Mouse (Mus musculus): Measurements from ENCODE around the gene Usp53. TPM values are rescaled to one million over a fixed set of nuclear protein-coding genes. Genes with fewer than 3 reads are reported as not detected.

Usp53 gene
- polyA plus RNA-seq, 1 experiment from 2014 or later: 7.0 TPM

- no peaks in the 10 kb centered on the region for H3K36me3 ChIP-seq
- H3K4me2 ChIP-seq: no peak overlapping the region
- H3K9ac ChIP-seq: no peak overlapping the region
- ATAC-seq (ENCODE audit: low read depth): no peak
- H3K4me3 ChIP-seq: no peak overlapping the region
- H3K4me1 ChIP-seq (replicated peaks): peaks cover 13% of the 10 kb centered on the region; the same call in 1 of the 2 replicates
- WGBS: 76% methylated on average over 1 of the region's 1 CpGs
- H3K27ac ChIP-seq (replicated peaks): no peak overlapping the region
- no peaks in the 10 kb centered on the region for H3K27me3 ChIP-seq
- no peaks in the 10 kb centered on the region for H3K9me3 ChIP-seq
Observed at GRCm38 (mm10) chr3:122986386-122986785, 2.1 kb upstream of the Usp53 start.

DNA sequence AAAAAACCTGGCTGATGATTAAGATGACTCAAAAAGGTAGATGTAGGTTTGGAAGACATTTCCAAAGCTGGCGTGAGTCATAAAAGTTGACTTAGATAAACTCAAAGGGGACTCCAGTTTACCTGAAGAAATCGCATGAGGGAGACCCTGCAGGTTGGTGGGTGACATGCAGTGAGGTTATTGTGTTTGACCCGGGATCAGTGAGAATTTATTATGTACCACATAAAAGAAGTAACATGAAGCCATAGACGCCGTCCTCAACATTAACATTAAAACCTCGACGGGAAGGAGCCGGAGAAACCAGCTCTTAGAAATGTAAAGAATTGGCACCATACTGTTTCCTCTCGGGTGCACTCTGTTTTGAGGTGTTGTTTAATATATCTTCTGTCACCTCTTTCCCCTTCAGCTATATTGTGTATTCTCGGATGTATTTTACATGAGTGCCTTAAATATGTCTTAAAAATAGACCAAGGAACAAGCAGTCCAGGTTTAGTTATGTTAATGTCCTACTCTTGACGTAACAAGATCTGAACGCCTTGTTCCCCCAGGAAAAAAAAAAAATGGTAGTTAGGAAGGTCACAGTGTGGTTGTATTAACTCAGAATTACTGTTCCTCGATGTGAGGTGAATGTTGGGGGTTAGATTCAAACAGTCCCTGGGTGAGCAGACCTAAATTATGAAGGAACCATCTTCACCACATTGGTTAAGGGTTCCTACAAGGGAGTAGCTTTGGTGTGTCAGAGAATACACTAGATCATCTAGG is 1.1 kb upstream of the Usp53 start:
- WGBS: 17% methylated on average over 13 of the region's 13 CpGs
- Histone ChIP-seq H3K27ac (replicated peaks) (peak overlapping the region; percentile 96), H3K4me3 (peak overlapping the region; percentile 76), H3K9ac (peak overlapping the region; percentile 89), H3K4me2 (peak overlapping the region; percentile 76), H3K9me3 (no peaks in the 10 kb centered on the region), H3K36me3 (no peaks in the 10 kb centered on the region), H3K27me3 (no peaks in the 10 kb centered on the region), H3K4me1 (replicated peaks) (peaks cover 13% of the 10 kb centered on the region; the same call in 1 of the 2 replicates)
- ATAC-seq (ENCODE audit: low read depth): no peak

GRCm38 (mm10) chr3:122983849-122984248 is 461 bp downstream of the Usp53 start:
- peak overlapping the region; percentile 79 for H3K9ac ChIP-seq
- peak; percentile 91 for ATAC-seq (ENCODE audit: low read depth)

GRCm38 (mm10) chr3:122975964-122976363 is 8.3 kb downstream of the Usp53 start:
- ATAC-seq (ENCODE audit: low read depth): no peak
- Histone ChIP-seq H3K27me3 (no peaks in the 10 kb centered on the region), H3K9ac (no peak overlapping the region), H3K9me3 (no peaks in the 10 kb centered on the region), H3K4me1 (replicated peaks) (no peaks in the 10 kb centered on the region; the same call in 1 of the 2 replicates), H3K27ac (replicated peaks) (no peak overlapping the region), H3K4me2 (no peak overlapping the region), H3K4me3 (no peak overlapping the region), H3K36me3 (peaks cover 3% of the 10 kb centered on the region; the same call in 1 of the 2 replicates)
- 100% methylated on average over 1 of the region's 1 CpGs for WGBS

More at GRCm38 (mm10) chr3:122983849-122984248, 461 bp downstream of the Usp53 start:
- Histone ChIP-seq H3K4me1 (replicated peaks) (peaks cover 13% of the 10 kb centered on the region; the same call in 1 of the 2 replicates), H3K9me3 (no peaks in the 10 kb centered on the region), H3K27ac (replicated peaks) (peak overlapping the region; percentile 96), H3K36me3 (peaks cover 3% of the 10 kb centered on the region; the same call in 1 of the 2 replicates), H3K4me2 (peak overlapping the region; percentile 76), H3K4me3 (peak overlapping the region; percentile 76), H3K27me3 (no peaks in the 10 kb centered on the region)
- under 1% methylated on average over 30 of the region's 30 CpGs for WGBS

DNA sequence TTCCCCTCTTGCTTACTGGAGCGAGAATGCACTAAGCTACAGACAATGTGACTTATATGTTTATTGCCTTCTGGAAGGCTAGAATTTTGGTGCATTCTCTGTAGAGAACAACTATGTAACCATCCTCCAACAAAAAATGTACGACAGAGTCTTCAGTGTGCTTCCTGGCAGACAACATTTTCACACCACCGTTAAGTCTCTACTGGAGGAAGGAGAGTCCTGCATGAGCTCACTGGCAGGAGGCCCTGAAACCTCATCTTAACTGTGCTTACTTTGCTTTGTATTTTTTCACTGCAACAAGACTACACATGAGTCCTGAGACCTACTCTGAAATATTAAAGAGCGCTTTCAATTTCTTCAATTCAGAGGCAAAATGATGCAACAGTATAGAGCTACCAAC is 8.9 kb downstream of the Usp53 start:
- H3K36me3 ChIP-seq: peaks cover 3% of the 10 kb centered on the region; the same call in 1 of the 2 replicates
- no peak overlapping the region for H3K4me2 ChIP-seq
- no peaks in the 10 kb centered on the region for H3K9me3 ChIP-seq
- 85% methylated on average over 4 of the region's 4 CpGs for WGBS
- H3K4me3 ChIP-seq: no peak overlapping the region
- H3K9ac ChIP-seq: no peak overlapping the region
- no peak overlapping the region for H3K27ac ChIP-seq (replicated peaks)
- H3K27me3 ChIP-seq: no peaks in the 10 kb centered on the region
- no peaks in the 10 kb centered on the region; the same call in 1 of the 2 replicates for H3K4me1 ChIP-seq (replicated peaks)
- no peak for ATAC-seq (ENCODE audit: low read depth)

- Histone ChIP-seq H3K4me1 (replicated peaks) (no peaks in the 10 kb centered on the region; the same call in 1 of the 2 replicates), H3K4me2 (no peak overlapping the region), H3K4me3 (no peak overlapping the region), H3K27me3 (no peaks in the 10 kb centered on the region), H3K27ac (replicated peaks) (no peak overlapping the region), H3K36me3 (peaks cover 3% of the 10 kb centered on the region; the same call in 1 of the 2 replicates), H3K9ac (no peak overlapping the region), H3K9me3 (no peaks in the 10 kb centered on the region)
- 53% methylated on average over 3 of the region's 3 CpGs for WGBS
- no peak for ATAC-seq (ENCODE audit: low read depth)
Observed at GRCm38 (mm10) chr3:122974833-122975232, 9.5 kb downstream of the Usp53 start.

GRCm38 (mm10) chr3:122972126-122972822 is 12.0 kb downstream of the Usp53 start:
- no peak for ATAC-seq (ENCODE audit: low read depth)
- H3K4me2 ChIP-seq: no peak overlapping the region
- WGBS: 73% methylated on average over 3 of the region's 3 CpGs

GRCm38 (mm10) chr3:122968391-122968790 is 15.9 kb downstream of the Usp53 start:
- 93% methylated on average over 9 of the region's 9 CpGs for WGBS
- H3K4me2 ChIP-seq: no peak overlapping the region

More at GRCm38 (mm10) chr3:122972126-122972822, 12.0 kb downstream of the Usp53 start:
- Histone ChIP-seq H3K27me3 (no peaks in the 10 kb centered on the region), H3K27ac (replicated peaks) (no peak overlapping the region), H3K9ac (no peak overlapping the region), H3K9me3 (no peaks in the 10 kb centered on the region), H3K4me3 (no peak overlapping the region), H3K4me1 (replicated peaks) (no peaks in the 10 kb centered on the region; the same call in 1 of the 2 replicates), H3K36me3 (peaks cover 6% of the 10 kb centered on the region)

DNA sequence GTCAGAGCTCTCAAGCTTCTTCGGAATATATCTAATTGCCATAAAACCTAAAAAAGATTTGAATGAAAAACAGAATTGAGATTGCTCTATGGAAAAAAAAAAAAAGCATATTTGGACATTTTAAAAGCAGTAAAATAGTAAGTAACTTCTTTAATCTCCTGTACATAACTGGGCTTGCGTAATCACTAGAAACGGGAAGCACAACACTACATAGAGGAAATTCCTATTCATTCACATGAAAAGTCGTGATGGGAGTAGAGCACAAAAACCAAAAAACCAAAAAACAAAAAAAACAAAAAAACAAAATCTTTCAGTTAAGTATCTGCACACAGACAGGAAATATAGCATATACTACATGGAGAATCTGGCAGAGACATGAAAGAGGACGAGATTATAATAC is 20.0 kb downstream of the Usp53 start:
- no peaks in the 10 kb centered on the region for H3K27me3 ChIP-seq
- no peak for ATAC-seq (ENCODE audit: low read depth)
- 91% methylated on average over 5 of the region's 5 CpGs for WGBS
- H3K9ac ChIP-seq: no peak overlapping the region
- no peaks in the 10 kb centered on the region for H3K4me1 ChIP-seq (replicated peaks)
- H3K4me2 ChIP-seq: no peak overlapping the region
- no peak overlapping the region for H3K27ac ChIP-seq (replicated peaks)
- no peak overlapping the region for H3K4me3 ChIP-seq
- H3K36me3 ChIP-seq: peaks cover 13% of the 10 kb centered on the region
- H3K9me3 ChIP-seq: no peaks in the 10 kb centered on the region

More at GRCm38 (mm10) chr3:122968391-122968790, 15.9 kb downstream of the Usp53 start:
- H3K9ac ChIP-seq: no peak overlapping the region
- H3K36me3 ChIP-seq: peaks cover 6% of the 10 kb centered on the region
- H3K9me3 ChIP-seq: no peaks in the 10 kb centered on the region
- no peaks in the 10 kb centered on the region for H3K27me3 ChIP-seq
- H3K4me3 ChIP-seq: no peak overlapping the region
- H3K4me1 ChIP-seq (replicated peaks): no peaks in the 10 kb centered on the region
- H3K27ac ChIP-seq (replicated peaks): no peak overlapping the region
- no peak for ATAC-seq (ENCODE audit: low read depth)

- Histone ChIP-seq H3K9ac (no peak overlapping the region), H3K27me3 (no peaks in the 10 kb centered on the region), H3K4me3 (no peak overlapping the region), H3K4me2 (no peak overlapping the region), H3K36me3 (peaks cover 29% of the 10 kb centered on the region), H3K27ac (replicated peaks) (no peak overlapping the region), H3K9me3 (no peaks in the 10 kb centered on the region), H3K4me1 (replicated peaks) (no peaks in the 10 kb centered on the region)
- no peak for ATAC-seq (ENCODE audit: low read depth)
- WGBS: 95% methylated on average over 2 of the region's 2 CpGs
Observed at GRCm38 (mm10) chr3:122950129-122950528, 34.2 kb downstream of the Usp53 start.

DNA sequence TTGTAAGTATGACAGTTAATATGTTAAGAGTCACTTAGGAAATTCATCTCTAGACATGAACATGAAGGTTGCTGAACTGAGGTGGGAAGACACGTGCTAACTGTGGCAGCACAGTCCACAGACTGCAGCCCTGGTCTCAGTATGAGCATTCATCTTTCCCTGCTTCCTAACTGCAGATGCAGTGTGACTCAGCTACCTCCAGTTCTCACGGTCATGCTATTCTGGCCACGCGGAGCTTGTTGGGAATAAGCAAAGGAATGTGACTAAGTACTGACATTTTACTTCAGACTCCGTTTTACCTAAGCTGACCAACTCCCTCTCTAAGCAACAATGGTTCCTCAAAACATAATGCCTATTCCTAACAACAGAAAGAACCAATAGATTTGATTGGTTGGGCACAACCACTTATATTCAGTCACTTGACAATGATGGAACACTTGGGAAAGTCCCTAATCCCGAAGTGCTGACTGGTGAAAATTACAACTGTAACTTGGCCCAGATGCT is 40.9 kb downstream of the Usp53 start:
- no peak for ATAC-seq (ENCODE audit: low read depth)
- no peak overlapping the region for H3K9ac ChIP-seq
- no peak overlapping the region for H3K4me3 ChIP-seq
- H3K9me3 ChIP-seq: no peaks in the 10 kb centered on the region
- WGBS: 80% methylated on average over 6 of the region's 6 CpGs
- no peak overlapping the region for H3K27ac ChIP-seq (replicated peaks)
- H3K4me1 ChIP-seq (replicated peaks): no peaks in the 10 kb centered on the region
- H3K27me3 ChIP-seq: no peaks in the 10 kb centered on the region
- peaks cover 6% of the 10 kb centered on the region; the same call in 1 of the 2 replicates for H3K36me3 ChIP-seq
- no peak overlapping the region for H3K4me2 ChIP-seq

DNA sequence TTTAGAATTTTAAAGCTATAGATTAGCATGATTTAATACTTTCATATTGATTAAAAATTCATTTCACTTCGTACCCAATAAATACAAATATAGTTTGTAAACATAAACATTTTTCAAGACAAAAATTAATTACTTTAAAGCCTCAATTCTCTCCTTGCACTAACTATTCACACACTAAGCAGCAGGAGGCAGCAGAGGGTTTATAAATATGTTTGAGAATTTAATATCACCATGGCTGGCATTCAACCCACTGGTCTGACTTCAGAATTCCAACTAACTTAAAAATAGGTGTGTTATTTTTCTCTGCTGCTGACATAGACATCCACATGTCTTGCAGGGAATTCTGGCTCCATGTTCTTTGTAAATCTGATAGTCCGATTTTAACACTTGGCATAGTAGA is 45.1 kb downstream of the Usp53 start:
- no peak overlapping the region for H3K27ac ChIP-seq (replicated peaks)
- ATAC-seq (ENCODE audit: low read depth): no peak
- no peak overlapping the region for H3K9ac ChIP-seq
- peaks cover under 1% of the 10 kb centered on the region; the same call in 1 of the 2 replicates for H3K36me3 ChIP-seq
- no peak overlapping the region for H3K4me3 ChIP-seq
- H3K4me2 ChIP-seq: no peak overlapping the region
- H3K4me1 ChIP-seq (replicated peaks): no peaks in the 10 kb centered on the region
- no peaks in the 10 kb centered on the region for H3K9me3 ChIP-seq
- no peaks in the 10 kb centered on the region for H3K27me3 ChIP-seq
- WGBS: 85% methylated on average over 2 of the region's 2 CpGs

Measured in neural tube, embryonic 13.5 days (tissue).